10 mouse cellular contexts compared by ENCODE assay signal in genomic region chr7:28946271-28946610, GRCm38 (mm10). TPM values are rescaled to one million over a fixed set of nuclear protein-coding genes. Genes with fewer than 3 reads are reported as not detected.
A peak's percentile ranks its signal among the peaks of the same experiment; 100 is the strongest.
DNase-seq lines count a peak whose midpoint lies in the region; ATAC-seq and TF ChIP-seq lines count a peak whose summit lies in the region.
"Had no signal": no experiment of that assay in that cellular context is flagged by ENCODE, and none has a peak within 500 bp of the region (broad histone marks: within the 10 kb centered on the region; RNA-seq: fewer than 3 reads in every experiment).

No protein-coding gene starts in this region.

- H3K36me3 ChIP-seq in lung, postnatal 0 days (ENCODE audit: insufficient read depth, low read length): no peaks in the 10 kb centered on the region
- H3K36me3 ChIP-seq in intestine, embryonic 16.5 days (ENCODE audit: control insufficient read depth, insufficient read depth, low read length): peaks cover 3% of the 10 kb centered on the region; the same call in 1 of the 2 replicates
- H3K36me3 ChIP-seq in small intestine, adult 2 months (ENCODE audit: control insufficient read depth, insufficient read depth, low read length): peaks cover 36% of the 10 kb centered on the region

- ATAC-seq in lung, postnatal 0 days: peak; percentile 45
- ATAC-seq in intestine, embryonic 16.5 days: no peak

- H3K4me2 ChIP-seq in lung, postnatal 0 days (replicated peaks; ENCODE audit: low read depth, low read length): no peak overlapping the region
- no peak overlapping the region for H3K4me2 ChIP-seq in intestine, embryonic 16.5 days (ENCODE audit: low read depth, low read length)

- intact Hi-C loops in gastrocnemius, adult 2 months (cut with DNase I): no loop called here

- no peak for TF ChIP-seq POLR2A in small intestine, adult 2 months (IDR thresholded peaks at IDR 0.05; ENCODE audit: low read depth, low read length)

- H3K4me1 ChIP-seq in lung, postnatal 0 days (ENCODE audit: insufficient read depth, low read depth, low read length): peaks cover 49% of the 10 kb centered on the region; the same call in 1 of the 2 replicates
- peaks cover 88% of the 10 kb centered on the region for H3K4me1 ChIP-seq in intestine, embryonic 16.5 days (ENCODE audit: control insufficient read depth, insufficient read depth, low read length)
- peaks cover 50% of the 10 kb centered on the region for H3K4me1 ChIP-seq in small intestine, adult 2 months (ENCODE audit: control insufficient read depth, insufficient read depth, insufficient read length, low read length)

- H3K9ac ChIP-seq in lung, postnatal 0 days (replicated peaks; ENCODE audit: low read depth): no peak overlapping the region
- H3K9ac ChIP-seq in intestine, embryonic 16.5 days (ENCODE audit: low read depth, low read length): no peak overlapping the region

- TF ChIP-seq EP300 in lung, postnatal 0 days (IDR thresholded peaks at IDR 0.05): no peak

- no peaks in the 10 kb centered on the region for H3K27me3 ChIP-seq in lung, postnatal 0 days (replicated peaks; ENCODE audit: insufficient read depth, low read length)
- H3K27me3 ChIP-seq in intestine, embryonic 16.5 days (replicated peaks; ENCODE audit: control insufficient read depth, insufficient read depth, low read length): no peaks in the 10 kb centered on the region
- H3K27me3 ChIP-seq in small intestine, adult 2 months (ENCODE audit: control insufficient read depth, insufficient read depth, low read length): no peaks in the 10 kb centered on the region

- H3K9me3 ChIP-seq in lung, postnatal 0 days (ENCODE audit: low read length): no peaks in the 10 kb centered on the region
- no peaks in the 10 kb centered on the region for H3K9me3 ChIP-seq in intestine, embryonic 16.5 days (ENCODE audit: control insufficient read depth, low read length)

- no peak for DNase-seq in gastrocnemius, adult 2 months
- DNase-seq in gastrocnemius, postnatal 4 days (ENCODE audit: low spot score in 2 of 2): no peak
- peak; percentile 66 for DNase-seq in lung, postnatal 0 days (ENCODE audit: low spot score)
- no peak for DNase-seq in lung, postnatal 14 days
- DNase-seq in urinary bladder, adult 2 months (ENCODE audit: low spot score): no peak
- no peak for DNase-seq in retina, postnatal 1 day
- DNase-seq: spleen, adult 18-20 months had no signal

- 24% methylated on average over 1 of the region's 1 CpGs for WGBS in lung, postnatal 0 days
- WGBS in intestine, embryonic 16.5 days: 29% methylated on average over 1 of the region's 1 CpGs
- WGBS in small intestine, adult 2 months: 58% methylated on average over 1 of the region's 1 CpGs

- H3K27ac ChIP-seq in gastrocnemius, adult 2 months: peak overlapping the region; percentile 92
- H3K27ac ChIP-seq in lung, postnatal 0 days (ENCODE audit: low read length): peak overlapping the region; percentile 89
- peak overlapping the region; percentile 85 for H3K27ac ChIP-seq in intestine, embryonic 16.5 days (ENCODE audit: low read length)
- H3K27ac ChIP-seq in small intestine, adult 2 months (ENCODE audit: insufficient read depth, low read depth, low read length): peak overlapping the region; percentile 58
- H3K27ac ChIP-seq: macrophage had no signal

- H3K4me3 ChIP-seq in gastrocnemius, adult 2 months: no peak overlapping the region; the same call in 1 of the 2 replicates
- no peak overlapping the region for H3K4me3 ChIP-seq in lung, postnatal 0 days (ENCODE audit: low read depth, low read length)
- H3K4me3 ChIP-seq in intestine, embryonic 16.5 days (ENCODE audit: low read length): no peak overlapping the region
- H3K4me3 ChIP-seq in small intestine, adult 2 months (ENCODE audit: low read depth, low read length): no peak overlapping the region

- no peak for TF ChIP-seq CTCF in gastrocnemius, adult 2 months (IDR thresholded peaks at IDR 0.05)
- TF ChIP-seq CTCF in lung, postnatal 0 days (IDR thresholded peaks at IDR 0.05): no peak
- TF ChIP-seq CTCF in small intestine, adult 2 months (IDR thresholded peaks at IDR 0.05; ENCODE audit: extremely low read depth, insufficient read length, insufficient replicate concordance, low read depth, low read length): no peak

RNA-seq across cellular contexts. Expression of gene Actn4, which starts 15.9 kb away (rescaled TPM):
- 10 to 100 TPM; 27.1 to 40.2 TPM for total RNA-seq in gastrocnemius, adult 2 months (2021)
- 100 to 1,000 TPM; 133 to 160 TPM for total RNA-seq in gastrocnemius, postnatal 4 days (2021)
- polyA plus RNA-seq in lung, postnatal 0 days (2015; fragmentation: Nextera tagmentation; extraction: Ambion mirVana): 202 and 218 TPM in 2 replicates
- 402 and 447 TPM in 2 replicates for polyA plus RNA-seq in intestine, embryonic 16.5 days (2015; fragmentation: Nextera tagmentation; extraction: Ambion mirVana)
- 506 and 1,069 TPM in 2 replicates for polyA plus RNA-seq in small intestine, adult 2 months (2012; rRNA removed)
- 285 and 345 TPM in 2 replicates for polyA plus RNA-seq in urinary bladder, adult 2 months (2012; rRNA removed)

RNA-seq across cellular contexts. Expression of gene Eif3k, which starts 35.4 kb away (rescaled TPM):
- 100 to 1,000 TPM; 122 to 141 TPM for total RNA-seq in gastrocnemius, adult 2 months (2021)
- 100 to 1,000 TPM; 191 to 212 TPM for total RNA-seq in gastrocnemius, postnatal 4 days (2021)
- 287 and 294 TPM in 2 replicates for polyA plus RNA-seq in lung, postnatal 0 days (2015; fragmentation: Nextera tagmentation; extraction: Ambion mirVana)
- 355 and 362 TPM in 2 replicates for polyA plus RNA-seq in intestine, embryonic 16.5 days (2015; fragmentation: Nextera tagmentation; extraction: Ambion mirVana)
- polyA plus RNA-seq in small intestine, adult 2 months (2012; rRNA removed): 135 and 169 TPM in 2 replicates
- 368 and 380 TPM in 2 replicates for polyA plus RNA-seq in urinary bladder, adult 2 months (2012; rRNA removed)

RNA-seq across cellular contexts. Expression of gene Map4k1, which starts 35.6 kb away (rescaled TPM):
- total RNA-seq in gastrocnemius, adult 2 months (2021): under 1 TPM; 0.25 to 0.33 TPM
- 1 to 10 TPM; 1.3 to 1.6 TPM for total RNA-seq in gastrocnemius, postnatal 4 days (2021)
- polyA plus RNA-seq in lung, postnatal 0 days (2015; fragmentation: Nextera tagmentation; extraction: Ambion mirVana): 2.0 and 3.5 TPM in 2 replicates
- 6.9 and 7.3 TPM in 2 replicates for polyA plus RNA-seq in intestine, embryonic 16.5 days (2015; fragmentation: Nextera tagmentation; extraction: Ambion mirVana)
- 11.1 and 21.3 TPM in 2 replicates for polyA plus RNA-seq in small intestine, adult 2 months (2012; rRNA removed)
- 3.6 and 3.8 TPM in 2 replicates for polyA plus RNA-seq in urinary bladder, adult 2 months (2012; rRNA removed)
